19 mouse cellular contexts compared by ENCODE assay signal in the genomic region with DNA sequence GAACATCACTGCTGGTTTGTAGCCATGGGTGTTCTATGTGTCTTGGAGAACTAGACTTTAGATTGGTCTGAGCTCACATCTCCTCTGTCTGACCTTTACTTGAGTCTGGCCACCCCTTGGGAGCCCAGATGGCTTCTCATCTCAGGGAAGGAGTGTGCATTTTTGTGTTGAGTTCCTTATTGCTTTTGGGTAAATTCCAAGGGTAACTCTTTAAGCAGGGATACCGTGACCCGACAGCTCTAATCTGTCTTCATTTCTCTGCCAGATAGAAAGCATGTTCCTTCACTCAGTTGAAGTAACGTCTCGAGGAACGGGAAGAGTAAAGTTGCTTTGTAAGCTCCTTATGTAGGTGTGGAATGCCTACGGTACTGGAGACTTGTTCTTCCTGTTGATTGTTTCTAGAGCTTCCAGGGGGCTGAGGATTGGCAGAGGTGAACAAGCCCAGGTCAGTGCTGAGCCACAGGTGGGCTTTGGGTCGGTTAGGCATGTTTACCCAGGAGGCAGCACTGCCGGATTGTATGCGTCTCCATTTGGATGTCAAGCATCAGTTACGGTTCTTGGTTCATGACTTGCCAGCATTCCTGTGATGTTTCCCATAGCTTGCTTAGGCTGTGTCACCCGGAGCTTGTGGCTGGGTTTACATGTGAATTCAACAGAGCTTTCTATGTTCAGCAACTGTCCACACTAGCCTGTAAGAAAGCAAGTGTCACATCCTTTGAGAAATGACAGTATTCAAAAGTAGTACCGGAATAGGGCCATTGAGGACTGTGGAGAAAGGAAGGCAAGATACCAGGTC.
DNase-seq lines count a peak whose midpoint lies in the region; ATAC-seq lines count a peak whose summit lies in the region.
"Had no signal": no experiment of that assay in that cellular context is flagged by ENCODE, and none has a peak within 500 bp of the region (broad histone marks: within the 10 kb centered on the region; RNA-seq: fewer than 3 reads in every experiment).

No protein-coding gene starts in this region.

- H3K36me3 ChIP-seq in heart, embryonic 10.5 days: peaks cover 7% of the 10 kb centered on the region
- 0 out of 2 replicates have a peak, but pooled peaks cover 4% of the 10 kb centered on the region for H3K36me3 ChIP-seq in kidney, embryonic 16.5 days (ENCODE audit: insufficient read depth, low read length)

- H3K9ac ChIP-seq in kidney, embryonic 16.5 days (replicated peaks; ENCODE audit: low read length): no peak overlapping the region
- H3K9ac ChIP-seq: hindbrain, embryonic 12.5 days; lung, embryonic 15.5 days had no signal

- H3K27me3 ChIP-seq in heart, embryonic 10.5 days (ENCODE audit: insufficient read depth, poor library complexity, severe bottlenecking): no peaks in the 10 kb centered on the region
- no peaks in the 10 kb centered on the region for H3K27me3 ChIP-seq in kidney, embryonic 16.5 days (ENCODE audit: insufficient read depth, low read length)
- H3K27me3 ChIP-seq: hindbrain, embryonic 12.5 days; lung, embryonic 15.5 days had no signal

- no peak for DNase-seq in heart, embryonic 10.5 days (ENCODE audit: low spot score)
- no peak for DNase-seq in heart, adult 18-20 months
- no peak for DNase-seq in kidney, adult 18-20 months
- peak; percentile 61 for DNase-seq in Muller cell, postnatal 12 days (ENCODE audit: inconsistent ontology term)
- DNase-seq in fibroblast of lung, adult 2 months (ENCODE audit: low read depth): peak; percentile 60
- DNase-seq in right cerebral cortex, postnatal 10 days (ENCODE audit: low spot score in 2 of 2): no peak
- no peak for DNase-seq in left cerebral cortex, adult 18-20 months (ENCODE audit: low spot score in 2 of 2)
- DNase-seq: adrenal gland, postnatal 36 days; B cell, adult 2 months; cerebellum, postnatal 36 days; kidney, adult 9 months; right cerebral cortex, postnatal 25 days; thymus, adult 18-20 months had no signal

- no peak for ATAC-seq in kidney, embryonic 16.5 days (ENCODE audit: low FRiP score, low TSS enrichment)
- ATAC-seq: forebrain, embryonic 16.5 days had no signal

- no peak overlapping the region for H3K4me3 ChIP-seq in heart, embryonic 10.5 days
- H3K4me3 ChIP-seq in kidney, embryonic 16.5 days (ENCODE audit: low read length): no peak overlapping the region
- H3K4me3 ChIP-seq: hindbrain, embryonic 12.5 days; lung, embryonic 15.5 days; myocyte had no signal

- WGBS in heart, embryonic 10.5 days: 54% methylated on average over 12 of the region's 12 CpGs
- WGBS in kidney, embryonic 16.5 days: 40% methylated on average over 12 of the region's 12 CpGs

- no peak overlapping the region for H3K4me2 ChIP-seq in kidney, embryonic 16.5 days (replicated peaks; ENCODE audit: low read depth, low read length)
- H3K4me2 ChIP-seq: hindbrain, embryonic 12.5 days; lung, embryonic 15.5 days; midbrain, embryonic 11.5 days had no signal

- no peaks in the 10 kb centered on the region for H3K9me3 ChIP-seq in heart, embryonic 10.5 days
- no peaks in the 10 kb centered on the region for H3K9me3 ChIP-seq in kidney, embryonic 16.5 days (ENCODE audit: low read length)
- H3K9me3 ChIP-seq: hindbrain, embryonic 12.5 days; lung, embryonic 15.5 days had no signal

- peak overlapping the region; percentile 60; the same call in 1 of the 2 replicates for H3K27ac ChIP-seq in heart, embryonic 10.5 days
- H3K27ac ChIP-seq in kidney, embryonic 16.5 days (ENCODE audit: low read length): peak overlapping the region; percentile 54; the same call in 1 of the 2 replicates
- H3K27ac ChIP-seq: hindbrain, embryonic 12.5 days; lung, embryonic 15.5 days had no signal

- peaks cover 73% of the 10 kb centered on the region for H3K4me1 ChIP-seq in heart, embryonic 10.5 days
- H3K4me1 ChIP-seq in kidney, embryonic 16.5 days (ENCODE audit: insufficient read depth, low read length): peaks cover 47% of the 10 kb centered on the region

Comparison
In these comparisons a context has a peak if more than half of its experiments do, and no peak if none do; other contexts are left out.
1. DNase-seq: peak in Muller cell, postnatal 12 days (single experiment) and fibroblast of lung, adult 2 months (single experiment); none in heart, embryonic 10.5 days (single experiment), heart, adult 18-20 months (0 of 2), kidney, adult 18-20 months (single experiment), right cerebral cortex, postnatal 10 days (0 of 2) and left cerebral cortex, adult 18-20 months (0 of 2).